Mouse (Mus musculus) layer of hippocampus, adult 18-20 months (tissue): ENCODE measurements at regions not wholly inside any gene's neighbourhood (a gene's known extent, or its start where the extent isn't known, plus 50 kb on each side); places are given as distances from the start of the nearest gene placed in this dataset.
A peak's percentile ranks its signal among the peaks of the same experiment; 100 is the strongest.

Experiments used
- DNase-seq, 2 experiments: peaks; one replicate each; pipeline ENCODE4 v3.0.0; 2022; ENCODE audit warnings: low spot score in 2 of 2

GRCm38 (mm10) chr14:24993751-24994658, 465.0 kb upstream of the Zmiz1 start:
- DNase-seq = peak; percentile 26 to 73

- DNase-seq = no peak
Measured at GRCm38 (mm10) chr14:24995226-24995625, 463.8 kb upstream of the Zmiz1 start.

- no peak for DNase-seq
Measured at GRCm38 (mm10) chr14:24997786-24998509, 461.0 kb upstream of the Zmiz1 start.

- DNase-seq = no peak
Measured at GRCm38 (mm10) chr14:24999008-24999572, 459.9 kb upstream of the Zmiz1 start.

GRCm38 (mm10) chr14:25005241-25005946, 453.6 kb upstream of the Zmiz1 start:
- no peak for DNase-seq

GRCm38 (mm10) chr14:25011926-25012325, 447.1 kb upstream of the Zmiz1 start:
- peak; percentile 45 to 60 for DNase-seq

GRCm38 (mm10) chr14:25015288-25016238, 443.4 kb upstream of the Zmiz1 start:
- DNase-seq = peak in 1 of 2 experiments; percentile 29

GRCm38 (mm10) chr14:25017860-25018259, 441.1 kb upstream of the Zmiz1 start:
- DNase-seq = no peak

GRCm38 (mm10) chr14:25019306-25019905, 439.6 kb upstream of the Zmiz1 start:
- DNase-seq = no peak

GRCm38 (mm10) chr14:25022523-25023269, 436.3 kb upstream of the Zmiz1 start:
- no peak for DNase-seq

GRCm38 (mm10) chr14:25023270-25023800, 435.6 kb upstream of the Zmiz1 start:
- DNase-seq = no peak

- no peak for DNase-seq
Measured at GRCm38 (mm10) chr14:25025074-25025473, 433.9 kb upstream of the Zmiz1 start.

GRCm38 (mm10) chr14:25027076-25027475, 431.9 kb upstream of the Zmiz1 start:
- DNase-seq = no peak

- no peak for DNase-seq
Measured at GRCm38 (mm10) chr14:25027842-25028241, 431.1 kb upstream of the Zmiz1 start.

GRCm38 (mm10) chr14:25030881-25031280, 428.1 kb upstream of the Zmiz1 start:
- DNase-seq = no peak

- peak; percentile 23 to 59 for DNase-seq
Measured at GRCm38 (mm10) chr14:25031756-25032680, 427.0 kb upstream of the Zmiz1 start.

GRCm38 (mm10) chr14:25032899-25033298, 426.1 kb upstream of the Zmiz1 start:
- no peak for DNase-seq

- DNase-seq = no peak
Measured at GRCm38 (mm10) chr14:25042265-25042664, 416.7 kb upstream of the Zmiz1 start.
